Mouse (Mus musculus): ENCODE measurements around the gene Thada. TPM values are rescaled to one million over a fixed set of nuclear protein-coding genes. Genes with fewer than 3 reads are reported as not detected.

Thada gene
- polyA plus RNA-seq (2017; shearing (Covaris generic)) = 100 to 1,000 TPM in 2 of 3 experiments, 10 to 100 TPM in 1; 19.3 to 113 (median 105) TPM

- ATAC-seq = peak; percentile 98
Observed at GRCm38 (mm10) chr17:84465753-84466608, at the start of gene Thada. Thada (minus strand) TSS chr17:84466205.

DNA sequence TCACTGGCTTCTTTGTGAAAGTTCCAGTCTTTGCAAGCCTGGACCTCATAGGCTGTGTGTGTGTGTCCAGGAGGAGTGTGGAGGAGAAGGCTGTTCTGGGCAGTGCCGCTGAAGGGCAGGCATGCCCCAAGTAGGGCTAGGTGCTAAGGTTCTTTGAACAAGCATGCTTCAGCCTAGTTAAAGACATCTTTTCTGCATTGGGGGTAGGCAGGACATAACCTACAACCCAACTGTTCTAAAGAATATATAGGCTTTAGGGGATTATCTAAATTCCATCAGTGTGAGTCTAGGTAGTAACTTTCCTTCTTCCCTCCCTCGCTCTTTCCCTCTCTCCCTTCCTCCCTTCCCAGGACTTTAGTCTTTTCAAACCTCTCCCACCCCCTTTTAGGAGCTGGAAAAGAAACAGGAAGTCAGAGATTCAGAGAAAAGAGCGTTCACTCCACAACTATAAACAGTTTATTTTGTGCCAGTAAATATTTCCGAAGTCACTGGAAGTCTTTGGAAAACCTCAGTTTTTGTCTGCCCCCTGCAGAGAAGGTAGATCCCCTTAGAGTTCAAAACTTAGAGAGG lies 46.6 kb upstream of the Thada start:
- no peak for ATAC-seq

DNA sequence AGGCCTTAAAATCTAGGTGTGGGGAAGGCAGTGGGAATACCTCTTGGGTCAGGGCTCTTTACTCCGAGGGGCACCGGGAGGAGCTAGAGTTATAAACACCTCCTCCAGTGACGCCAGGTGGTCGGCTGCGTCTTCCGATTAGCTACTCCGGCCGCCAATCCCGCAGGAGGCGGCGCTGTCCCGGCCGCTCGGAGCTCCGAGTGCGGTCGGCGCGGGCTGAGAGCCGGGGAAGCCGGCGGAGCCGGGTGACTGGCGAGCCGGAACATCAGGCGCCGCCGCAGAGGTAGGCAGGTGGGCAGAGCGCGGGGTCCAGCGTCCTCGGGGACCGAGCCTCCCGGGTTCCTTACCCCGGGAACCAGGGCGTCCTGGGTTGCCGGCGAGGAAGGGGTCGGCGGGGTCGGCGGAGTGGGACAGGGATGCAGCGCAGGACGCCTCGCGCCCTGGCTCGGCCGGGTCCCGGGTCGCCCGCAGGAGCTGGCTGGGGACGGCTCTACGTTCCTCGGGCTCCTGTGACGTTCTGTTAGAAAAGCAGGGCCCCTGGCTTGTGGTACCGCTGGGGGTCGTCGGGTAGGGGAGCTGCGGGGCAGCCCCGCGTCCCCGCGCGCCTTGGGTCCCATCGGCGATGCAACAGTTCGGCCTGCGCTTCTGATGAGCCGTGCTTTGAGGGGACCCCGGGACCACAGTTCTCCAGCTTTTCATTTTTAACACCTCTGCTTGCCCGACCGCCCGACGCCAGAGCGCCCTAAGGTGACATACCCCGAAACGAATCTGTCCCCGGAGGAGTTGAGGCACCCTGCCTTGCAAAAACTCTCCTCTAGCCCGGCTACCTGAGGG lies 45.9 kb upstream of the Thada start, which contains the start of gene Plekhh2:
Gene Plekhh2, plus strand, starts transcription at position 214 of the 834 bp plus-strand sequence.
- no peak for ATAC-seq

GRCm38 (mm10) chr17:84510961-84511639 lies 45.1 kb upstream of the Thada start:
- ATAC-seq = no peak

DNA sequence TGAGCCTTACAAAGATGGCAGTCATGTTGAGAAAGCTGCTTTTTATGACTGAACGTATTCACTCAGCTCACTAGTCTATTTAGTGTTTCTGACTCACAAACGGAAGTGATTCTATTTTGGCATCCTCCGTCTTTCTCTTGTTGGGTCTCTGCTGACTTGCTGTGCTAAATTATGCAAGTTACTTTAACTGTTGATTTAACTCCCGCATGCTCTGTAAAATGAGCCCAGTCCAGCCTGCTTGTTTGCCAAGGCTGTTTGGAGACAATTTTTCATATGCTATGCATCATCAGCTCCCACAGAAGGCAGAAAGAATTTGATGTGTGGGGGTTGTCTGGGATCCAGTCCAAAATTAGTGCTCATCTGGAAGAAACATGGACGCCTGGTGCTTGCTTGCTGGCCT lies 44.4 kb upstream of the Thada start:
- no peak for ATAC-seq

GRCm38 (mm10) chr17:84509176-84509575 lies 43.2 kb upstream of the Thada start:
- no peak for ATAC-seq

- no peak for ATAC-seq
Observed at GRCm38 (mm10) chr17:84508736-84509135, 42.7 kb upstream of the Thada start.

- no peak for ATAC-seq
Observed at GRCm38 (mm10) chr17:84505922-84506321, 39.9 kb upstream of the Thada start.

GRCm38 (mm10) chr17:84502341-84502740 lies 36.3 kb upstream of the Thada start:
- no peak for ATAC-seq

DNA sequence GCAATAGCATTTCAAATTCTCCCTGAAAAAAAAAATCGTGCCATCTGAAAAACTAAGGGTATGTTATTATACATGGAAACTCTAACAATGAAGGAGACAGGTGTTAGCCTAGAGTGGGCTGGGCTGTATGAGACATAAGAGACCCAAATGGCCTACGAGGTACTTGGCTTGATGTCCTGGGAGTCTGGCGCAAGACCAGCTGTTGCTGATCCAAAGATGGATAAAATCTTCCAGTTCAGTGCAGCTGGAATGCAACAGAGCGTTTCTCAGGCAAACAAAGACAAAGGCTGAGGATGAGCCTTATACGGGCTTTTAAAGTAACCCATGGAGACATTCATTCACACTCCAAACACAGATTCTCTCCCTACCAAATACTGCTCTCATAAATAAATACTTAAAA lies 32.6 kb upstream of the Thada start:
- ATAC-seq = no peak

GRCm38 (mm10) chr17:84497972-84498604 lies 32.1 kb upstream of the Thada start:
- ATAC-seq = no peak

- ATAC-seq = no peak
Observed at GRCm38 (mm10) chr17:84497559-84497958, 31.6 kb upstream of the Thada start.

GRCm38 (mm10) chr17:84497026-84497425 lies 31.0 kb upstream of the Thada start:
- no peak for ATAC-seq

DNA sequence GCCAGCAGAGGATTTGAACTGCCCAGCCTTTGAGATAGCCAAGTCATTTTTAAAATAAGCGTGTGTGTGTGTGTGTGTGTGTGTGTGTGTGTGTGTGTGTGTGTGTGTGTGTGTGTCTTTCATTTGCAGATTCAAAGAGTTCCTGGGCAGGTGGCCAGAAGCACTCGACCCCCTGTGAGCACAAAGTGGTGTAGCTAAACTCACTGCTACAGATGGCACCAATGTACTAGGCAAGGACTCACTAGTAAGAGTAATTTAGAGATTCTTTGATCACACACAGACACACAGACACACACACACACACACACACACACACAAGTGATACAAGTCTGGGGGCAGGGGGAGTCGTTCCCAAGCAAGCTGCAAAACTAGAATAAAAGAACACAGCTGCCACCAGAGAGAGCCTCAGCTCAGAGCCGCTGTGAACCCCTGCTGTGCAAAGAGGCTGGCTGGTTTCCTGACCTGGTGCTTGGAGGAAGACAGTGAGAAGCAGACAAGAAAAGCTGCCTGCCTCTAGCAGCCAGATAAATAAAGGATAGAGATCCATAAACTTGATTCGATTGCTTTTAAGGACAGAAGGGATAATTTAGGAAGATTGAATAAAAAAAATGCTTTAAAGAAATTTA lies 26.4 kb upstream of the Thada start:
- ATAC-seq = no peak

- no peak for ATAC-seq
Observed at GRCm38 (mm10) chr17:84487415-84487814, 21.4 kb upstream of the Thada start.

- no peak for ATAC-seq
Observed at GRCm38 (mm10) chr17:84483673-84484320, 17.8 kb upstream of the Thada start.

DNA sequence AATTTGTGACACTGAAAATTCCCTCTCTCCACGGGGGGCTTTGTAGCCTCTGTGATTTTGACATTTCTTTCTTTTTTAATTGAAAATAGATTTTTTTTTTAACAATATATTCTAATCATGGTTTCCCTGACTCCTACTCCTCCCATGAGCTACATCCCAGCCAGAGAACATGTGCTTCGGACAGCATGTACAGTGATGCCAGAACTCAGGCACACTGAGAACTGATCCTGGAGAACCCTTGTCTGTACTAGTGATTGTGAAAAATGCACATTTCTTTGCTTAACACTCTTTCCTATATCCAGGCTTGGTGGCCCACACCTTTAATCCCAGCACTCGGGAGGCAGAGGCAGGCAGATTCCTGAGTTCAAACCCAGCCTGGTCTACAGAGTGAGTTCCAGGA lies 16.8 kb upstream of the Thada start:
- no peak for ATAC-seq

DNA sequence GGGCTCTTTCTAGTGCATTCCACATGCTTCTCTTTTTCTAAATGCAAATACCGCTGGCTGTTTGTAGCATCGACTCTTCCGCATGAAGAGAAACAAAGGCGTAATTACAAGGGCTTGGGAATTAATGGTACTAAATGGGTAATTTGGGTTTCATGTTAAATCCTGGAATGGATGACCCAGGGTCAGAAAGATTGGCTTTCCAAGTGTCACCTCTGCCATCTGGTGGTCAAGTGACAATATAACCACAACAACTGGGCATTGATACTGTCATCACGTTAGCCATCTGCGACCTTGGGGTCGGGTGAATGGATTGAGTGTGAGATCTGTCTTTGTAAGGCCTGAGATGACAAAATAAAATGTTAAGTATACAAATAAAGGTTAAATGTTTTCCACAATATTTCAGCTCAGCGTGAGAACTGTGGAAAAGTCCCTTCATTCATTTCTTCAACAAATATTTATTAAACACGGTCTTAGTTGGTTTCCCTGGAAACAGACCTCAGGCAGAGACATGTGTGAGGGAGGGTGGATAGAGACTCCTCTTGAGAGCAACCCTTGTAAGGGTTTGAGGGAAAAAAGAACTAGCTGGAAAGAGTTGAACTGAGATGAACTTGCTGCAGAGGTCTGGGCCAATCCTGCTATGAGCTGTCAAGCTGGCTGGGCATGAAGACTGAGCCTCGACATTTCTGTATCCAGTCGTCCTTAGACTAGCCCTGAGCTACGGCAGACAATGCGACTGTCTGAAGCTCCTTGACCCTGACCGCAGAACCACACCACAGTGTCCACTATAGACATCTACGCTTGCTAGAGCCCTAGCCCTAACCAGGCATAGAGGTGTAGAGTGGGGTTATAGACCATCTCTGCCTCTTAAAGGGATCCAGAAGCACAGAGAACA lies 14.7 kb upstream of the Thada start:
- no peak for ATAC-seq

GRCm38 (mm10) chr17:84478276-84478675 lies 12.3 kb upstream of the Thada start:
- no peak for ATAC-seq

- no peak for ATAC-seq
Observed at GRCm38 (mm10) chr17:84477176-84477575, 11.2 kb upstream of the Thada start.

Measured in inflammation-experienced regulatory T-cells, adult 6 months (primary cell).